Mouse (Mus musculus): ENCODE measurements at regions not wholly inside any gene's neighbourhood (a gene's known extent, or its start where the extent isn't known, plus 50 kb on each side); places are given as distances from the start of the nearest gene placed in this dataset.
"Not testable (repeated sequence)": the region's sequence is repeated elsewhere in the genome, so short reads cannot be mapped to it uniquely, and the experiment has no call there.

DNA sequence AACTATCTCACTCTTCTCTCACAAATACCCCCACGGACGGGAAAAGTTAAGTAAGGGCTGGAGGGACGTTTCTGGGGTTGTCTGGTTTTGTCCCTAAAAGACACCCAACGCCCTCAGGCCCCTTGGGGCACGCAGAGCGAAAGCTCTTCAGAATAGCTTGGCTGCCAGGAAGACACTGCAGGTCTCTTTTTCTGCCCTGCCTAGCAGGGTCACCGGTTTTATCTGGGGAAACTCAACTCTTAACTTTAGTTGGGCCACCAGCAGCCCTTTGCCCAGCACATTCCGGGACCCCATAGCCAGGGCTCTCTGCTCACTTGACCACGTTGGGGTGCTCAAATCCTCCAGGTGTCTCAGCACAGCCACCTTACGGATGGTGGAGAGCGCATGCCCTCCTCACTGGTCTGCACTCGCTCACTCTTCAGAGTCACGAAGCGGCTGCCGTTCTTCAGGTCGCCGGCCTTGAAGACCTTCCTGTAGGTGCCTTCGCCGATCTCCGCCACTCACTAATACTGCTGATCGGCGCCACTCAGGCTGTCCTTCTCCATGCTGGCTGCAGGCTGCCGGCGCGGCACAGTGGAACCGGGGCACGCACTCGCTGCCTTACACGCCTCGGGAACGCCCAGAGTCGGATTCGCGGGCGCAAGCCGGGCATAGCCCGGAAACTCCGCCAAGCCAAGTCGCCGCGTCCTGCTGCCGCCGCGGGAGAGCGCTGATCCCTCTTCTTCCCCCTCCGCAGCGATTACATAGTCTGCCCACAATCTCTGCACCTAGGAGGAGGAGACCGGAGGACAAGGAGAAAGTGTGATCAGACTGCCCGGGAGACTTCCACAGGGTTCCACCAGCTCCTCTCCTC is 83.0 kb downstream of the Ulbp1 start:
- Histone ChIP-seq H3K9me3 (replicated peaks) (peaks cover 6% of the 10 kb centered on the region), H3K36me3 (replicated peaks) (no peaks in the 10 kb centered on the region), H3K27me3 (ENCODE audit: insufficient read depth, low read length) (peaks cover 15% of the 10 kb centered on the region; the same call in 1 of the 2 replicates), H3K4me3 (ENCODE audit: low read depth, low read length) (no peak overlapping the region), H3K4me1 (ENCODE audit: insufficient read depth, low read depth, low read length) (no peaks in the 10 kb centered on the region)
- DNase-seq (ENCODE audit: low spot score) (no peak), ATAC-seq (ENCODE audit: extremely low read depth, insufficient number of reproducible peaks, low FRiP score, poor library complexity, severe bottlenecking) (no peak)
- TF ChIP-seq TAL1 (conservative IDR thresholded peaks at IDR 0.05; ENCODE audit: low read depth, low read length): no peak
- TF ChIP-seq GATA2 (IDR thresholded peaks at IDR 0.05; ENCODE audit: borderline replicate concordance, low read depth, low read length): no peak
- TF ChIP-seq CTCF (IDR thresholded peaks at IDR 0.05; ENCODE audit: low read depth, low read length): no peak
- TF ChIP-seq GATA1 (IDR thresholded peaks at IDR 0.05; ENCODE audit: borderline replicate concordance, low read length): no peak
- no peak for TF ChIP-seq POLR2AphosphoS5 (IDR thresholded peaks at IDR 0.05; ENCODE audit: insufficient replicate concordance, low read depth, low read length)

DNA sequence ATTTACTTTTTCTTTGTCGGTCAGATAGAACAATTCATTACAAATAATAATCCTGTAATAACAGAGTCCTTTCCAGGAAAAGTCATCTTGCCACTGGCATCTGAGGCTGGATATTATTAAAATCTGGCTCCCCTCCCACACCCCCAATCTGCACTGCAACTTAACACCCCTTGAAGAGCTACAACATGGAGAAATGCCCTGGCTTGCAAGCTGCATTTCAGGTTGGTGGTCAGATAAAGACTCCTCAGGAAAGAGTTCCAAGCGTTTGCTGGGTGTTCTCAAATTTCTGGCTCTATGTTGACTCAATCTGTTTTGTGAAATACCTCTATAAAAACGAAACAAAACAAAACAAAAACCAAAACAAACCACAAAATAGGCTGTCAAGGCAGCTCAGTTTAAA is 114.6 kb downstream of the Ulbp1 start:
- H3K4me1 ChIP-seq (ENCODE audit: insufficient read depth, low read depth, low read length); DNase-seq (ENCODE audit: low spot score); H3K4me3 ChIP-seq (ENCODE audit: low read depth, low read length); ATAC-seq (ENCODE audit: extremely low read depth, insufficient number of reproducible peaks, low FRiP score, poor library complexity, severe bottlenecking); H3K9me3 ChIP-seq (replicated peaks); H3K36me3 ChIP-seq (replicated peaks); H3K27me3 ChIP-seq (ENCODE audit: insufficient read depth, low read length): not testable (repeated sequence)

DNA sequence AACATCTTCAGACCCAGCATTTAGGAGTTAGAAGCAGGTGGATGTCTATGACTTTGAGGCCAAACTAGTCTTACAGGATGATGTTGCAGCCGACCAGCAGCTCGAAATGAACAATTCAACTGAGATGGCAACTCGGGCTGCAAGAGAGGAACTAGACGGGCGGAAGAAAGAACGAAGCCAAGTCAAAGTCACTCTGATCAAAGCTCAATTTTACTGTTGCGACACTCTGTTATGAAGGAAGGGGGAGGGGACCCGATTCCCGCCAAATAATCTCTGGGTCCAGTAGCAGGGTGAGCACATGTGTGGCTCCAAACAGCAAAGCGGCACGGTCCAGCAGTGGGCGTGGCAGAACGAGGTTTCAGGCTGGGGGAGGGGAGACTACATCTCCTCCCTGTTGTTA is 129.1 kb downstream of the Ulbp1 start:
- ATAC-seq (ENCODE audit: extremely low read depth, insufficient number of reproducible peaks, low FRiP score, poor library complexity, severe bottlenecking); H3K4me1 ChIP-seq (ENCODE audit: insufficient read depth, low read depth, low read length); DNase-seq (ENCODE audit: low spot score); H3K36me3 ChIP-seq (replicated peaks); H3K27me3 ChIP-seq (ENCODE audit: insufficient read depth, low read length); H3K9me3 ChIP-seq (replicated peaks); H3K4me3 ChIP-seq (ENCODE audit: low read depth, low read length): not testable (repeated sequence)

DNA sequence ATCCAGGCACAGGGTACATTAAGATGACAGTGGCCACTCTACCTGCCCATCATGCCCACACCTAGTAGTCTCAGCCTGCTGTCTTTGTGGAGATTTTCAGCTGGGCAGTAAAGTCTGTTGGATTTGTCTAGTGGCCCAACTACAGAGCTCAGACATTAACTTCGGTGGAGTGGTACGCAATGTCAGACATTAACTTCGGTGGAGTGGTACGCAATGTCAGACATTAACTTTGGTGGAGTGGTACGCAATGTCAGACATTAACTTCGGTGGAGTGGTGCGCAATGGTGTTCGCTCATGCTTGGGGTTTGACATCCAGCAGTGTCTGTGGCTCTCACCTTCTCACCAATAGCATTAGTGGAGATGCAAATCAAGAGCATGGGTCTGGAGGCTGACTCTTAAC is 129.7 kb downstream of the Ulbp1 start:
- not testable (repeated sequence) for H3K4me1 ChIP-seq (ENCODE audit: insufficient read depth, low read depth, low read length); H3K27me3 ChIP-seq (ENCODE audit: insufficient read depth, low read length); ATAC-seq (ENCODE audit: extremely low read depth, insufficient number of reproducible peaks, low FRiP score, poor library complexity, severe bottlenecking); H3K36me3 ChIP-seq (replicated peaks); DNase-seq (ENCODE audit: low spot score); H3K4me3 ChIP-seq (ENCODE audit: low read depth, low read length); H3K9me3 ChIP-seq (replicated peaks)

DNA sequence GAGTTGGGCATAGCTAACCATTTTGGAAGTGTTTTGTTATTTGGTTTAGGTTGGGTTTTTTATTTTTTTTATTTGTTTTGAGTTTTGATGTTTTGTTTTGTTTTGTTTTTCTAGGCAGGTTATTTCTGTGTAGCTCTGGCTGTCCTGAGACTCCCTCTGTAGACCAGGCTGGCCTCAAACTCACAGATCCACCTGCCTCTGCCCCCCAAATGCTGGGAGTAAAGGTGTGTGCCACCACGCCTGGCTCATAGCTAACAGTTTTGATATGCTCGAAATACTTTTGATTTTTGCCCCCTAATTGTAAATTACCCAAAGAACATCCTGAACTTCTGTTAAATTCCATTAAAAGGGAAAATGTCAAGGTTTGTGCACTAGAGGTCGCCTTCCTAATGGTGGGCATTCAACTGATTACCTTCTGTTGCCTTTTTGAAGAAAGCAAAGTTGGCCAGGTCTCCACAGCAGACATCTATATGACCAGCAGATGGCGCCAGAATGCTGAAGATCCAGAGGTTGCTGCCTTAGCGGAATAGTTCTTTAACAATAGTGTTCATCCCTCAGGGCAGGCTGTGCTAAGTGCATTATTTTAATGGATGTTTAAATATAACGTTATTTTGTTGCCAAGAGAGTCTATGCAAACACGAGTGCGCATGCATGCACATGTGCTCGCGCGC is 121.2 kb upstream of the Cnksr3 start:
- Histone ChIP-seq H3K4me1 (ENCODE audit: insufficient read depth, low read depth, low read length) (no peaks in the 10 kb centered on the region), H3K36me3 (replicated peaks) (no peaks in the 10 kb centered on the region), H3K4me3 (ENCODE audit: low read depth, low read length) (no peak overlapping the region), H3K9me3 (replicated peaks) (no peaks in the 10 kb centered on the region), H3K27me3 (ENCODE audit: insufficient read depth, low read length) (no peaks in the 10 kb centered on the region)
- peak; percentile 15; the same call in 1 of the 2 replicates for ATAC-seq (ENCODE audit: extremely low read depth, insufficient number of reproducible peaks, low FRiP score, poor library complexity, severe bottlenecking)
- DNase-seq (ENCODE audit: low spot score): no peak
- TF ChIP-seq POLR2AphosphoS5 (IDR thresholded peaks at IDR 0.05; ENCODE audit: insufficient replicate concordance, low read depth, low read length): no peak
- TF ChIP-seq GATA2 (IDR thresholded peaks at IDR 0.05; ENCODE audit: borderline replicate concordance, low read depth, low read length): no peak
- TF ChIP-seq TAL1 (conservative IDR thresholded peaks at IDR 0.05; ENCODE audit: low read depth, low read length): no peak
- no peak for TF ChIP-seq GATA1 (IDR thresholded peaks at IDR 0.05; ENCODE audit: borderline replicate concordance, low read length)
- TF ChIP-seq CTCF (IDR thresholded peaks at IDR 0.05; ENCODE audit: low read depth, low read length): peak; percentile 44

DNA sequence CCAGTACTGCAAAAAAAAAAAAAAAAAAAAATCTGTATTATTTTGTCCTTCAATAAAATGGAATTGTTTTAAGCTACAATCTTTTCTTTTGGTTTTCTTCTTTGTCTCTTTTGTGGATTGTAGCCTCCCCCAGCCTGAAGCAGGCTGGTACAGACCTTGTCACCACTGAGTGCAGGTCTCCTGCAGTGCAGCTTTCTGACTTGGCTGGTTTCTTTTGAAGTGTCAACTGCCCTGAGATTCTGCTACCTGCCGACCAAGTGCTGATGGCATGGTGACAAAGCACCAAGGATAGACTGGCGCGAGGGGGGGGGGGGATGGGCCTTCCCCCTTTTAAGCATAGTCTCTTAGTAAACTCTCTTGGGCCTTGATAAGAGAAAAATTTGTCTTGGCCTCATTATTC is 116.2 kb upstream of the Cnksr3 start:
- no peak for DNase-seq (ENCODE audit: low spot score)
- Histone ChIP-seq H3K27me3 (ENCODE audit: insufficient read depth, low read length) (no peaks in the 10 kb centered on the region), H3K4me1 (ENCODE audit: insufficient read depth, low read depth, low read length) (no peaks in the 10 kb centered on the region), H3K4me3 (ENCODE audit: low read depth, low read length) (no peak overlapping the region), H3K9me3 (replicated peaks) (no peaks in the 10 kb centered on the region), H3K36me3 (replicated peaks) (no peaks in the 10 kb centered on the region)
- no peak for ATAC-seq (ENCODE audit: extremely low read depth, insufficient number of reproducible peaks, low FRiP score, poor library complexity, severe bottlenecking)
- no peak for TF ChIP-seq POLR2AphosphoS5 (IDR thresholded peaks at IDR 0.05; ENCODE audit: insufficient replicate concordance, low read depth, low read length)
- no peak for TF ChIP-seq TAL1 (conservative IDR thresholded peaks at IDR 0.05; ENCODE audit: low read depth, low read length)
- TF ChIP-seq GATA2 (IDR thresholded peaks at IDR 0.05; ENCODE audit: borderline replicate concordance, low read depth, low read length): no peak
- no peak for TF ChIP-seq GATA1 (IDR thresholded peaks at IDR 0.05; ENCODE audit: borderline replicate concordance, low read length)
- no peak for TF ChIP-seq CTCF (IDR thresholded peaks at IDR 0.05; ENCODE audit: low read depth, low read length)

DNA sequence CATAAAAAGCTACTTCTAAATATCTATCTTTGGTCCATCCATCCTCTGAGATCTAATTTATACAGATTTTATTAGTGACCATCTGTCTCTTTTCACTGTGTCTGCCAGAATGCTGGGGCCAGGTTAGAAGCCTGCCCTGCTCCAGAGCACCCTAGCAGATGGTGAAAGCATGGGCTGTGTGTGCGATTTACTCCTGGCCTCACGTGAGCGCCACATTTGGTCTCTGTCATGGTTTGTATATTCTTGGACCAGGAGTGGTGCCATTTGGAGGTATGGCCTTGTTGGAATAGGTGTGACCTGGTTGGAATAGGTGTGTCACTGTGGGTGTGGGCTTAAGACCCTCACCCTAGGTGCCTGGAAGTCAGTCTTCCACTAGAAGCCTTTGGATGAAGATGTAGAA is 115.0 kb upstream of the Cnksr3 start:
- not testable (repeated sequence) for H3K4me3 ChIP-seq (ENCODE audit: low read depth, low read length); H3K9me3 ChIP-seq (replicated peaks); H3K27me3 ChIP-seq (ENCODE audit: insufficient read depth, low read length); DNase-seq (ENCODE audit: low spot score); H3K36me3 ChIP-seq (replicated peaks); H3K4me1 ChIP-seq (ENCODE audit: insufficient read depth, low read depth, low read length); ATAC-seq (ENCODE audit: extremely low read depth, insufficient number of reproducible peaks, low FRiP score, poor library complexity, severe bottlenecking)
